Mouse (Mus musculus): ENCODE results near the gene Asic2.

The Asic2 gene

DNA sequence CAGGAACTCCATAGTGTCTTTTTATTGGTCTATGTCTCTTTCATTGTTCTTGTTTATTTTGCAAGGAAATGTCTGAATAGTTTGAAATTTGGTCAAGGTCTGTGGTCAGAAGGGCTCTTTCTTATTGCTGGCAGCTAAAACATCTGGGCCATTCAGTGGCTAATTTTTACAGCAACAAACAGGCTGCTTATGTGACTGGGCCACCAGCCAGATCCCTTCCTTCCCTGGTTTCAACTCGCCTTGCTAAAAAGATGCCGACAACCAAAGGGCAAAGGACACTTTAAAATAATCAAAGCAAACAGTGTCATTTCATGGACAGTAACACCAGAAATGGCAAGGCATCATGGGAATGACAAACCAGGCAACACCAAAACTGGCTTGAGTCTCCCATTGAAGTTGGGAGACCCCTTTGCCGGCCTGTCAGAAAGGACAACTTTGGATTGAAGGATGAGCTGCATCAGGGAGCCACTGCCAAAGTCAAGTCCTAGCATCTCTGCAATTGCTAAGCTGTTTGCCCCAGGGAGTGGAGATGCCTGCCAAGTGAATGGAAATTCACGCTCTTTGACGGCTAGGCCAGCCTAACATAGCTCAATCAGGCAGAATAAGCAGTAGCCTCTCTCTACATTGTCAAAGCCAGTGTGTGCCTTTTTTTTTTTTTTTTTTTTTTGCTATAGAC lies 123.1 kb downstream of the Asic2 start:
- in situ Hi-C loops (cut with MboI, MseI): no loop called here

DNA sequence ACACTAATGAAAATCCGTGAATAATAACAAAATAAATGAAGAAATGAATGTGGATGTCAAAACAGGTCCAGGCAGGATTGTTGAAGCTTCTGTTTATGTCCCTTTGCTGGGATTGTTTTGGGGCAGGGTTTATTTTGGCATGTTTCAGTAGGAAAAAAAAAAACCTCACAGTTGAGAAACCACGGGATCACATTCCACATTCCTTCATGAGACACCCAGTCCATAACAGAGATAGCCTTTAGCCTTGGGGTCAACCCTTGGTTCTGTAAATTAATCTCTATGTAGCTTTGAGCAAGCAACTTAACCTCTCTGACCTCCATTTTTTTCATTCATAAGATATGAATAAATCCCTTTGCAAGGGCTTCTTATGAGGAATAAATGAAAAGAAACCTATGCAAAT lies 127.3 kb downstream of the Asic2 start:
- in situ Hi-C loops (cut with MboI, MseI): no loop called here

DNA sequence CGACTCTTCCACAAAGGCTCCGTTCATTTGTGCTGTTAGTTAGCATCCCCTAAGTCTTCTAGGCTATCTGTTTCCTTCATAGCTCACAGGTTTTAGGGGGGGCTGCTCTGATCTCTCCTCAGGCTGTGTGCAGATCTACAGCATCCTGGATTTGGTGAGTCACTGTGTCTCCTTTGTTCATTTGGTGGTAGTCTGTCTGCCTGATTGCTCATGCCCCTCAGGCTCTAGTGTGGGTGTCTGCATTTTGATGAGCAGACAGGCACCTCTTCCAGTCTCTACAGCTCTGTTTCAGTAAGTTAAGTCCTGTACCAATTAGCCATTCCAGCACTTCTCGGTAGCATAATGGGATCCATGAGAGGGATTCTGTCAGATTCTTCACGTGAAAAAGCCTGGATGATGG lies 129.8 kb downstream of the Asic2 start:
- in situ Hi-C loops (cut with MboI, MseI): no loop called here

DNA sequence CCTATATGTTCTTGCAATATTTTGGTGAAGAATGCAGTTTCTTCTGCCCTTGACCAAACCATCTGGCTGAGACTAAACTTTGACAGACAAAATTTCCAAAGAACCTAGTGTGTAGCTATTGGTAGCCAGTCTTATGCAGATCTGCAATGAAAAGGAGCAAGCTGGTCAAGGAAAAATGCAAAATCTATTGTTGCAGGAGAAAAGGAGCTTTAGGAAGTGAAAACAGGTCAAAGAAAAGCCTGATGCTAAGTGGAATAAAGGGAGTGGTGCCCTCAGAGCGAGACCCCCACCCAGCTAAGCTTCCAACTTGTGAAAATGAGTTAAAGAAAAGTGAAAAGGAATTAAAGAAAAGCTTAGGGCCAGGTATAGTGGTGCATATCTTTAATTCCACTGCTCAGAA lies 135.9 kb downstream of the Asic2 start:
- in situ Hi-C loops (cut with MboI, MseI): no loop called here

DNA sequence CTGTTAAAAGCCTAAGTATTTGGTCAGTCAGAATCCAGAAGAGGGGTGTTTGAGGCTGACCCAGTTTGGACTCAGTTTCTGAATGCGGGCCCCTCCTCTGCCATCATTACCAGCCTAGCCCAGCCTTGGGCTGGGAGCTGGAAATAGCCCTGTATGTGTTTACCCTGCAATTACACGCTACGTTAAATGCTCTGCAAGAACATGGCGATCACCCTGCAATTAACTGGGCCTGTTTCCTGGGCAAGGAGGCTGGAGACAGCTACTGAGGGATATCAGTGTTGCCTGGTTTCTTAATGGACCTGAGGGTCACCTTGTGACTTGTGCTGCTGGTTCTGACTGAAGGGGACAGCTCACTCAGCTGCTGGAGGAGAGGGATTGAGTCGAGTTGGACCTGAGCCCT lies 151.7 kb downstream of the Asic2 start:
- in situ Hi-C loops (cut with MboI, MseI): no loop called here

DNA sequence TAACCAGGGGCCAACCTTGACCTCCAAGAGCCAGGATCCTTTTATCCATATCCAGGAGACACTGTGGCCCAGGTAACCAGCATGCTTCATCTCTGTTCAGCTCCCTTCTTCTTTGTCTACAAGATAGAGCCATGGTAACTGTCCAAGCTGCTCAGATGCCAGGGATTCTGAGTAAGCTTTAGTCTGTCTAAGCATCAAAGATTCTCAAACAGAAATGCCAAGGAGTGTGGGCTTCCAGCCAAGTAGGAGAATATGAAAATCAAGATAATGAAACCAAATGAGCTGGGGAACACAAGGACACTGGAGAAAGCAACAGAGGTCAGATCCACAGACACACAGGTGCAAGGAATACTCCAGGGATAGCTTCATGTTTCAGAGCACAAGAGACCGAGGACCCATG lies 153.4 kb downstream of the Asic2 start:
- in situ Hi-C loops (cut with MboI, MseI): no loop called here

DNA sequence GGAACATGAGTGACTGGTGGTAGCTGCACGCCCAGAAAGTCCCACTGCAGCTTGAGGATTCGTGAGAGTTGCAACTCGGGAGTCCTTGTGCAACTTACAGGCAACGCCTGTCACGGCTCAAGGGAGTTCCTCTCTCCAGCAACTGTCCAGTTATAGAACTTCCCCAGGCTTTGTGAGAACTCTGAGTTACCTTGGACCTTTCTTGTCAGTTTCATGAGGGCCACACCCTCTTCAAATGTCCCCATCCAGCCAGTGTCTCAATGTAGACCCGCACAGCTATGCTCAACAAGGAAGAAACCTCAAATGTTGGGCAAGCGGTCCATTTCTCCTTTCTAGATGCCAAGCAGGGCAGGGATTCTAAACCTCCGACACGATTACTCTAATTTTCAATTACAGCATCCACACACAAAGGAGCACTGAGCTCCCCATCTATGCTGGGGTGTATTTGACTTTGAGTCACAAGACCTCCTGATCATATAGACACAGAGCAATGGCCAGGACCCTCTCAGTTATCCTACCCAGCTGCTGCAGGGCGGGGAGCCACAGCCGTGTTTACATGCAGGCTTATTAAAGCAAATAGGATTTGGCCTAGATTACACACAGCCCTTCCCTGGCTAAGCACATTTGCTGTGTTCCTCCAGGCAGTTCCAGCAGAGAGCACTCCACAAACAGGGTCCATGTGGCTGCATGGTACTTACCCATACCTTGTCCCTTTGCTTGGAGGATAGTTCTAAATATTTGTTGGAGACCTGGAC lies 161.2 kb downstream of the Asic2 start:
- in situ Hi-C loops (cut with MboI, MseI): no loop called here

DNA sequence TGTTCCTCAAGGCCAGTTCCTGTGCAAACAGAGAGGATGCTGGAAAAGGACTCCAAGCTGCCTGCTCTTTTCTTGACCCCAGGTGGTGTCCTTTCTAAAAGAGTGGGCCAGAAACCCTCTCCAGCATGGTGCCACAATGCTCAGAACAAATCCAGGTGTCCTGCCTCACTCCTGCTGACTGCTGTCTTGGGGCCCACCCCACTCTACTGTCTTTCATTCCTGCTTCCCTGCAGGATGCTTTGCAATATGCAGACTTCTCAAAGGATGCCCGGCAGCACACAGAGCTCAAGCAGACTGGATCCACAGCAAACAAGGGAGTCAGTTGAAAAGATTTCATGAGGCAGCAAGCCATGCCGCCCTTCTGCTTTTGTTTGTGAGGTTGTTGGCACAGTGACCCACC lies 164.7 kb downstream of the Asic2 start:
- in situ Hi-C loops (cut with MboI, MseI): no loop called here

DNA sequence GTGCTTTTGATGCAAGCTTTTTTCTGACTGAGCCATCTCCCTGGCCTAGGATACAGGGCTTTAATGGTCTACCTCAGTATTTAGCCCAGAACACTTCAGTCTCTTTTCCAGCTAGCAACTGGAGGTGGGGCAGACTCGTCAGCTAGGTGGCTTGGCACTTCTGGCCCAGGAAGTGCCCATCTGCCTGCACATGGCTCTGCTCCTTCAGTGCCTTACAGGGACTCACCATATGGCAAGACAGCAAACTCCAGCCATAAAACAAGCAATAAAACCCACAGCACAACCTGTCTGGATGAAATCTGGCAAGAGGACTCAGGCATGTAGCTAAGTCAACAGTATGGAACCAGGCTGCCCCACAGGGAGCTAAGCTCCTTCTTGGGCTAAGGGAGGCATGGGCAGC lies 165.6 kb downstream of the Asic2 start:
- in situ Hi-C loops (cut with MboI, MseI): no loop called here

DNA sequence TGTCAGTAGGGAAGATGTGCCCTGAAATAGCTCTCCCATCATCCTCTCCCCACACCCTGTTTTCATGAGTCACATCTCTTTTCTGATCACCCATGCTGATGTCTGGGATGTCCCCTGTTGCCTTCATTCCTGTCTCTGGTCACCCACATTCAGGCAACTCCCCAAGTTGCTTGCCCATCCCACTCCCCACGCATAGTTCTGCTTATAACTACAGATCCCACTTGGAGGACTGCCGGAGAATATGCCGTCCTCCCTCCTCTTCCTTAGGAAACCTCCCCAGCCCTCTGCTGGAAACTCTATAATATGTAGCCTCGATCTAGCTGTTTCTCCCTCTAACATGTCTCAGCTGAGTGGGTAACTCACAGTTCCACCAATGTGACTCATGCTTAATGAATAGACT lies 167.4 kb downstream of the Asic2 start:
- in situ Hi-C loops (cut with MboI, MseI): no loop called here

DNA sequence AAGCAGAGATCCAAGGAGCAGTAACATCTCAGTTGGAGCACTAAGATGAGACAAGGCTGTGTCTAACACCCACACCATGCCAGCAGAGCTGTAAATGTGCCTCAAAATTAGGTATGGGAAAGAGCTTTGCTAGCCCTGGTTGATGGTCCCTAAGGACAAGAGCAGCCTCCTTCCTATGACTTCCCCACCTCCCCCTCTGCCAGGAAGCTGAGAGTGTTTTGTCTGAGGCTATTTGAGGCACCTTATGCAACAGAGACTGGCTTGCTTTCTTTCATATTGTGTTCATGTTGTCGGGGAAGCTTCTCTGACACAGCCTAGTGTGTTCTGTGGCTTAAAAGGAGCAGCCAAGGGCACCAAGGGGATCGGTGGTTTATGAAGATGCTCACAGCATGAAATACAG lies 174.7 kb downstream of the Asic2 start:
- in situ Hi-C loops (cut with MboI, MseI): no loop called here

DNA sequence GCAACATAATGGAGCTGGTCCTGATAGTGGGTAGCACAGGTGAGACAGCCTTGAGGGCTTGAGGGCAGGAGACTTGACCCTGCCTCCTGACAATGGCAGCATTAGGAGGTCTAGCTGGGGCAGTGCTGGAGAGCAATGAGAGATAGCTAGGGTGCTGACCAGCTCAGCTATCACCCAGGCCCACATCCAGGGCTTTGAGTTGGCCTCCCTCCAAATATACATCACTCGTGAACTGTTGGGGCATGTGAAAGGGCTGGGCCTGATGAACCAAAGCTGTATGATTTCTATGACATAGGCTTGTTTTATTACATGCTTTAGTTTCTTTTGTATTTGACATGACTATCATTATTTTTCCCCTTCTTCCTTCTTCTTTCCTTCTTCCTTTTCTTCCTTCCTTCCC lies 176.7 kb downstream of the Asic2 start:
- in situ Hi-C loops (cut with MboI, MseI): no loop called here

DNA sequence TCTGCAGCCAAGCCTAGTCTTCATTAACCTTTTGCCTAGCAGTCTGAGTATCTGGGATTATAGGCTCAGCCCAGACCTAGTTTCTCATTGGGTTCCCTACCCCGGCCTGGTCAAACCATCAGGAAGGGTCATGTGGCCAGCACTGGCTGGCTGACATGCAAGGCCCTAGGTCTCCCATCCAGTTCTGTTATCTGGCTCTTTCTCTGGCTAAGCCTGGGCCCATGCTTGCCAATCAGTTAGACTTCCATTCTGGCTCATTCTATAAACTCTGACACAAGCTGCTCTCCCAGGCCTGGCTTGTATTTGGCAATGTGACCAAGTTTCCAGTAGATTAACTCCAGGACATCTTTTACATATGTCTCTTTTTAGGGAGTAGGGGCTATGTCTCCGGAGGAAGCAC lies 187.7 kb downstream of the Asic2 start:
- in situ Hi-C loops (cut with MboI, MseI): no loop called here

DNA sequence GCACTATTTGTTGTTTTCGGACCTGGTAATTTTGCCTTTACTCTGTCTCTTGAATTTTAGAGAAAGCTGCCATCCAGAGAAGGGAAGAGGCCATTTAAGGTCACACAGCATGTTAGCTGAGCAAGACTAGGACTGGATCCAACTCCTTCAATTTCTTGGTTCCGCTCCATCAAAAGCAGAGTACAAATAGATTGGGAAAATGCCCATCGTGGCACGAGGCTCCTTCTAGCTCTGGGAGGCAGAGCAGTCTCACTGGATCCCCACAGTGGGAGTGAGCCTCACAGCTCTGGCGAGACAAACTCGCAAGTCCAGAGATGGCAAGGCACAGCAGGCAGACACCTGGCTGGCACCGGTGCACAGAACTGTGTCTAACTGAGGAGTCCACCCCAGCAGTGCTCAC lies 188.4 kb downstream of the Asic2 start:
- in situ Hi-C loops (cut with MboI, MseI): no loop called here

DNA sequence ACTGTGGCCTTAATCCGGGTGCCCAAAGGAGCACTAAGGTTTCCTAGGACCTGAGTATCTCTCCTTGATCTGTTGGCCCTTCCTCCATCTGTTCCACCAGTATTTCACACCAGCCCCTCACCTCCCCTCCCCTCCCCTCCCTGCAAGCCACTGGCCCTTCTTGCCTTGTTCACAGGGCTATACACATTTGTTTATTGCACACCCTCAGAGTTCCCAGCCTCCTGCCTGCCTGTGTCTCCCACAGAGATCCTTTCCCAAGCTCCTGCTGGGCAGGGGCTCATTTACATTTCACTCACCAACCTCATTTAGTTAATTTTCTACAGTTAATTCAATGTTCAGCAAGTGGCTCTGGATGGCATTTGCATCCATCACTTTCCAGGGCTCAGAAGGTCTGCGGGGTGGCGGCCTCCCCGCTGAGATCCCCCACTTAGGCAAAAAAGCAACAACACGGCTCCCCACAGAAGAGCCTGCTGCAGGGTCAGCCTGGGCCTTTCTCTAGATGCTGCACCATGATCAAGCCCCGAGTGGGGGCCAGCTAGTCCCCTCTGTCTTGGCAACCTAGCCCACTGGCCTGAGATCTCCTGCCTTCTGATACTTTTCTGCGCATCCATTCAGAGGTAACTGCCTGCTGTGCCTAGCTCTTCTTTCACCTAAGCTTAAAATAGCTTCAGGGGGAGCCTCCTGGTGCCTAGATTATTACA lies 196.9 kb downstream of the Asic2 start:
- in situ Hi-C loops (cut with MboI, MseI): no loop called here

DNA sequence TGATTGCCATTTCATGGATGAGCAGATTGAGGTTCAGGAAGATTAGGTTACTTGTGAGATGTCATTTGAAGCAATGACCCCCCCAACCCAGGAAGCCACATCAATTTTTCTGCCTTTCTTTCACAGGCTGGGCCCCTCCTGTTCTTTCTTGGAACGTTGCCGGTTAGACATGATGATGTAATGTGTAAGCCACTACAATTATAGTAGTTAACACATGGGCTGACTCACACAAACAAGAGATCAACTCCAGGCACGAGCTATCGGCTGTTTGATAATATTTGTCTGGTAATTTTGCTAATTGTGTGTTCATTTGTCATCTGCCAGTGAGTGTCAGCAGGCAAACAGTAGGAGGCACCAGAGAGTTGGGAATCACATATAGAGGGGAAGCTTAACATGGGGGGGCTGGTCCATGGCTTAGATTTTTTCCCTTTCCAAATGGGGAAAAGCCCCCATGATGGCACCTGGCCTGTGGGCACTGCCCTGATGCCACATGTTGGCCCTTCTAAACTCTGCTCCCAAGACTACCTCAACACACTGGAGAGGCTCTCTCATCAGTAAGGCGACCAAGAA lies 198.5 kb downstream of the Asic2 start:
- in situ Hi-C loops (cut with MboI, MseI): no loop called here

DNA sequence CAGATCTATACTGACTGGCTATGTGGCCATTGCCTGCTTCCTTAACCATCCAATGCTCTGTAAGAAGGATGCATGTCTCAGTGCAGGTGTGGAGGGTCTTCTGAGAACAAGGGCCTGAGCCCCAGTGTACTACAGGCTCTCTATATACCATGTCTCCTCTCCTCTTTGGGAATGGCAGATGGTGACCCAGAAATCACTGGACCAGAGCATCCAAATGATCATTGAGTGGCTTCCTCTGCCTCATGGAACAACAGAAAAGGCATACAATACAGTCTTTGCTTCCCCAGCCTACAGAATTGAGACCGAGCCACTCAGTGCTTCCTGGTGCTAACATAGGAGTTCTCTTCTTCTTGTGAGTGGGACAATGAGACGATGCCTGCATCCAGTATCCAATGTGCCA lies 200.0 kb downstream of the Asic2 start:
- in situ Hi-C loops (cut with MboI, MseI): no loop called here

DNA sequence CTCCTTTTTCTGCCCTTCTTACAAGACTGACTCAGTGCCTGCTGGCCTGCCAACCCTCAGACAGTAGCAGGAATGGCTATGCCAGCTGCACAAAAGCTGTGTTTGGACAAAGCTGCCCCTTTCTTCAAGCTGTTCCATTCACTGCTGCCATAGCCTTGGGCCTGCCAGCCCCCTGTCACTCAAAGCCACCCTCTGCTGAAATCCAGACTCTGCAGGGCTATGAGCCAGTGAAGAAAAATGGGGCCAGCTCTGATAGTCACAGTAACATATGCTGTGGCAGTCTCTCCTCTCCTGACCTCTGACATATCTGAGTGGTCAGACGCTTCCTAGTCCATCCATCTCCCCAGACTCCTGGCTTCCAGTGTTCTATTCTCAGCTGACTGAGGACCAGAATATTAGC lies 200.5 kb downstream of the Asic2 start:
- in situ Hi-C loops (cut with MboI, MseI): no loop called here

DNA sequence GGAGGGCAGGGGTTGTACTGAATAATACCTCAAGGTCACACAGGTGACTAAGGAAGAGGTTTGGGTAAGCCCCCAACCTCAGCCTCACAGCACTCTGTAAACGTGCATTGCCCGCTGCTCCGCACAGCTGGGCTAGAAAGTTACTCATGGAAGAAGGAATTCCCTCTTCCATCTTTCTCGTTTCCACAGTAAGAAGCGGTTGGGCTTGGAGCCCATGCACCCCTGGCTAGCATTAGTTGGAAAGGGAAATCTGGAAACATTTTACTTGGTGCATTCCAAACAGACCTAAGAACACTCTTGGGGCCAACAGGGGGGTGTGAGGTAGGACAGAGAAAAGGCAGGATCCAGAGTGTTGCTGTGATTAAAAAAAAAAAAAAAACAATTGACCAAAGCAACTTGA lies 203.0 kb downstream of the Asic2 start:
- in situ Hi-C loops (cut with MboI, MseI): no loop called here

DNA sequence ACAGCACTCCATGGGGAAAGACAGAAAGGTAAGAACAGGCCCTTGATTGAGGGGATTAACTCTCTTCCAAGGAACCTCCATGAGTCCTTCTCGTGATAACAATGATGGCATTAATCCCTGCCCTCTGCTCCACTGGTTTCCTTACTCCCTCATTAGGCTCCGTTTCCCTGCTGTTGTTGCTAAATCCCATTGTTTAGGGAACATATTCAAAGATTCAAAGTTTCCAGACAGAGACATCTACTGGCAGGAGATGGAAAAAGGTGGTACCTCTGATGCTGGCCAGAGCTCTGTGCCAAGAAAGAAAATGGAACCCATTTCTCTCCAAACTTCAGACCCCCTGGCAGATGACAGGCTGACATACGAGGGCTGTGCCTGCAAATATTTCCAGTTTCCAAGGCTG lies 203.5 kb downstream of the Asic2 start:
- in situ Hi-C loops (cut with MboI, MseI): no loop called here

DNA sequence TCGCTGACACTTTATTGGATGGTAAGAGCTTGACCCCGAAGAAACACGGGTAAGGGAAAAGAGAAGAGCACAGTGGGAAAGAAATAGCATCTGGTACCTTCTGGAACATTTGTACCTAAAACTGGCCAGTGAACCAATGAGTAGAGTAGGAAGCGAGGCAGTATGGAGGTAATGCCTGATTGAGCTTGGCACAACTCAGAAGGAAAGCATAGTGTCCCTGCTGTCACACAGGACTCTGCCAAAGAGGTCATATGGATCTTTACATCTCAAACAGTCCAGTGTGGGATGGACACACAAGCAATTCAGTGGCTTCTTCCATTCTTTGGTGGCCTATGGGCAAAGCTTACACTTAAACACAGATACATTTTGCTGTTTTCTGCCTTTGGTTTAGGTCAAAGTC lies 211.0 kb downstream of the Asic2 start:
- in situ Hi-C loops (cut with MboI, MseI): no loop called here

DNA sequence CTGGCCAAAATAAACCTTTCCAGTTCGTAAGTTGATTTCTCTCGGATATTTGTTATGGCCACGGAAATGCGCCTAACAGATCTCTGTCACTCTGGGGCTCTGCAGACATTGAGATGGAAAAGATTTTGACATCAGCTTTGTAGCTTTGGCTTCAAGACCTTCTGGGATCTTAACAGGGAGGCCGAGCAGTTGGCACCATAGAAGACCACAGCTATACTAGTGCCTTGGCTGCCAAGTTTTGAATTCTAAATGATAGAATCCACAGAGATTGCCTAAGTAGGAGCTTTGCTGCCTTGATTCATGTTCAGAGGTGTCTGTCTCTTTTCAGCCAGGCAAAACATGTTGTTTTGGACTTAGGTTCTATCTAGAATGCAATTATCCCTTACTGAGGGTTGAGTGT lies 217.4 kb downstream of the Asic2 start:
- in situ Hi-C loops (cut with MboI, MseI): no loop called here

DNA sequence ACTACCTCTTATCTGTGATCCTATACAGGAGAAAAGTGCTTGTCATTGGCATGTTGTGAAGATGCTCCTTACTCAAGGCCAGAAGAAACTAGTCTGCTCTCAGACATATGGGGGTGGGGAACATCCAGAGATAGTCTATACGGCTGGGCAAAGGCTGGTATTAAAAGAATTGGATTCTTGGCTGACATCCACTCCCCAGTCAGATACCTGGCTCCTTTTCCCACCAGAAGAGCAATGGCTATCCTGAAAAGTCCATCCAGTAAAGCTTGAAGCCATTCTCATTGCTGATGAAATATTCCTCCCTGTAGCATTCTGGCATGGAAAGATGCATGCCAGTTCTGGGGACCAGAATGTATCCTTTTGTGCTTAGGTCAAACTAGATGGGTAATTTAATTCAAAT lies 218.2 kb downstream of the Asic2 start:
- in situ Hi-C loops (cut with MboI, MseI): no loop called here

All from T-helper 17 cell (primary cell).